28 mouse cellular contexts compared by ENCODE assay signal in the genomic region with DNA sequence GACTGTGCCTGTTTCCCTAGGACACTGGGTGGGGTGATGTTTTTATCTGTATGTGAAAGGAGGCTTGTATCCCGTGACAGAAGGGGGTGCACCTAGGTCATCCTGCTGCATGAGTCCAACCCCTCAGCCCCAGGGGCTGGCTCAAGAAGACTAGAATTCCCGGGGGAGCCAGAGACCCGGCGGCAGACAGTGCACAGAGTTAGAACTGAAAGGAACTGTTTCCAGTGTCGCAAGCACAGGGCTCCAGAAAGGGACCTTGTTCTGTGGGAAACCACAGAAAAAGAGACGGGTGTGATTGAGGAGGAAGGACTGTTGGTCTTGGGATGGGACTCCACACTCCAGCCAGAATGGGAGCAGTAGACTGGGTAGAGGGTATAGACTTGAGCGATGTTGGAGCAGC. TPM values are rescaled to one million over a fixed set of nuclear protein-coding genes. Genes with fewer than 3 reads are reported as not detected.
A peak's percentile ranks its signal among the peaks of the same experiment; 100 is the strongest.
DNase-seq lines count a peak whose midpoint lies in the region; ATAC-seq and TF ChIP-seq lines count a peak whose summit lies in the region.
"Had no signal": no experiment of that assay in that cellular context is flagged by ENCODE, and none has a peak within 500 bp of the region (broad histone marks: within the 10 kb centered on the region; RNA-seq: fewer than 3 reads in every experiment).

No protein-coding gene starts in this region.

- no peak for DNase-seq in hindbrain, embryonic 10.5 days (ENCODE audit: low spot score)
- no peak for DNase-seq in lung, adult 2 months
- no peak for DNase-seq in limb, embryonic 10.5 days (ENCODE audit: low spot score)
- DNase-seq in right cerebral cortex, postnatal 25 days: no peak
- DNase-seq in left cerebral cortex, postnatal 10 days (ENCODE audit: extremely low spot score in 1 of 2, low spot score in 2 of 2): no peak
- DNase-seq: adrenal gland, adult 8-10 months; B cell, adult 2 months; cerebellum, adult 18-20 months; cerebellum, postnatal 14 days; kidney, adult 11 months; layer of hippocampus, adult 9-11 months; right cerebral cortex, adult 18-20 months; thymus, adult 18-20 months; thymus, postnatal 4 days had no signal

- peaks cover 7% of the 10 kb centered on the region; the same call in 1 of the 2 replicates for H3K27me3 ChIP-seq in hindbrain, embryonic 10.5 days (ENCODE audit: insufficient read depth, poor library complexity, severe bottlenecking)
- H3K27me3 ChIP-seq in hindbrain, embryonic 12.5 days: peaks cover 7% of the 10 kb centered on the region; the same call in 1 of the 2 replicates
- H3K27me3 ChIP-seq in lung, embryonic 15.5 days: no peaks in the 10 kb centered on the region
- peaks cover 7% of the 10 kb centered on the region; the same call in 1 of the 2 replicates for H3K27me3 ChIP-seq in limb, embryonic 10.5 days (ENCODE audit: low read depth, poor library complexity, severe bottlenecking)
- H3K27me3 ChIP-seq: embryonic facial prominence, embryonic 12.5 days; forebrain, embryonic 12.5 days; limb, embryonic 15.5 days; liver, embryonic 15.5 days; stomach, embryonic 15.5 days had no signal

- ATAC-seq in hindbrain, embryonic 12.5 days (ENCODE audit: low FRiP score): no peak
- ATAC-seq in lung, embryonic 15.5 days (ENCODE audit: borderline replicate concordance, extremely low read depth, low FRiP score, low TSS enrichment): no peak; the same call in 1 of the 2 replicates
- ATAC-seq: activated CD4-positive, CD25-positive, alpha-beta regulatory T cell, adult 4 months had no signal

- no peaks in the 10 kb centered on the region for H3K9me3 ChIP-seq in hindbrain, embryonic 10.5 days
- no peaks in the 10 kb centered on the region for H3K9me3 ChIP-seq in hindbrain, embryonic 12.5 days (replicated peaks)
- H3K9me3 ChIP-seq in lung, embryonic 15.5 days: no peaks in the 10 kb centered on the region
- no peaks in the 10 kb centered on the region for H3K9me3 ChIP-seq in limb, embryonic 10.5 days (replicated peaks)
- H3K9me3 ChIP-seq: embryonic facial prominence, embryonic 12.5 days; forebrain, embryonic 12.5 days; heart, embryonic 10.5 days; limb, embryonic 15.5 days; liver, embryonic 15.5 days; neural tube, embryonic 15.5 days; stomach, embryonic 15.5 days had no signal

- no peak overlapping the region for H3K4me2 ChIP-seq in hindbrain, embryonic 12.5 days (replicated peaks)
- no peak overlapping the region for H3K4me2 ChIP-seq in lung, embryonic 15.5 days
- H3K4me2 ChIP-seq: embryonic facial prominence, embryonic 12.5 days; forebrain, embryonic 12.5 days; limb, embryonic 15.5 days; liver, embryonic 15.5 days; midbrain, embryonic 11.5 days; neural tube, embryonic 15.5 days; stomach, embryonic 15.5 days had no signal

- 74% methylated on average over 7 of the region's 7 CpGs for WGBS in hindbrain, embryonic 10.5 days
- 78% methylated on average over 7 of the region's 7 CpGs for WGBS in hindbrain, embryonic 12.5 days
- 60% methylated on average over 7 of the region's 7 CpGs for WGBS in lung, embryonic 15.5 days
- 61% methylated on average over 7 of the region's 7 CpGs for WGBS in lung, adult 2 months
- 88% methylated on average over 7 of the region's 7 CpGs for WGBS in limb, embryonic 10.5 days

- peaks cover 47% of the 10 kb centered on the region for H3K4me1 ChIP-seq in hindbrain, embryonic 10.5 days (replicated peaks)
- peaks cover 14% of the 10 kb centered on the region for H3K4me1 ChIP-seq in hindbrain, embryonic 12.5 days
- peaks cover 24% of the 10 kb centered on the region for H3K4me1 ChIP-seq in lung, embryonic 15.5 days
- H3K4me1 ChIP-seq in lung, adult 2 months (ENCODE audit: control insufficient read depth, insufficient read depth, low read length): peaks cover 7% of the 10 kb centered on the region; the same call in 1 of the 2 replicates
- peaks cover 73% of the 10 kb centered on the region for H3K4me1 ChIP-seq in limb, embryonic 10.5 days
- H3K4me1 ChIP-seq: liver, embryonic 15.5 days had no signal

- H3K9ac ChIP-seq in hindbrain, embryonic 12.5 days: no peak overlapping the region
- no peak overlapping the region for H3K9ac ChIP-seq in lung, embryonic 15.5 days
- H3K9ac ChIP-seq: embryonic facial prominence, embryonic 12.5 days; forebrain, embryonic 12.5 days; limb, embryonic 15.5 days; liver, embryonic 15.5 days; neural tube, embryonic 15.5 days; stomach, embryonic 15.5 days had no signal

- no peak for TF ChIP-seq POLR2A in lung, adult 2 months (IDR thresholded peaks at IDR 0.05; ENCODE audit: borderline replicate concordance, extremely low read depth, low read depth, low read length)

- 0 out of 2 replicates have a peak overlapping the region, but pooled peaks have one; percentile 16 for H3K27ac ChIP-seq in hindbrain, embryonic 10.5 days
- no peak overlapping the region for H3K27ac ChIP-seq in hindbrain, embryonic 12.5 days
- H3K27ac ChIP-seq in lung, embryonic 15.5 days: peak overlapping the region; percentile 43; the same call in 1 of the 2 replicates
- peak overlapping the region; percentile 32; the same call in 1 of the 2 replicates for H3K27ac ChIP-seq in limb, embryonic 10.5 days
- H3K27ac ChIP-seq: embryonic facial prominence, embryonic 12.5 days; forebrain, embryonic 12.5 days; heart, embryonic 10.5 days; limb, embryonic 15.5 days; liver, embryonic 15.5 days; neural tube, embryonic 15.5 days; stomach, embryonic 15.5 days had no signal

- H3K4me3 ChIP-seq in hindbrain, embryonic 10.5 days: no peak overlapping the region
- H3K4me3 ChIP-seq in hindbrain, embryonic 12.5 days: no peak overlapping the region
- no peak overlapping the region for H3K4me3 ChIP-seq in lung, embryonic 15.5 days
- no peak overlapping the region for H3K4me3 ChIP-seq in lung, adult 2 months (replicated peaks; ENCODE audit: extremely low read depth, low read depth, low read length)
- H3K4me3 ChIP-seq in limb, embryonic 10.5 days: no peak overlapping the region
- H3K4me3 ChIP-seq: embryonic facial prominence, embryonic 12.5 days; erythroblast, embryonic 14.5 days; forebrain, embryonic 12.5 days; heart, embryonic 10.5 days; limb, embryonic 15.5 days; liver, embryonic 15.5 days; neural tube, embryonic 15.5 days; stomach, embryonic 15.5 days had no signal

- H3K36me3 ChIP-seq in hindbrain, embryonic 10.5 days: peaks cover 25% of the 10 kb centered on the region
- 0 out of 2 replicates have a peak, but pooled peaks cover 4% of the 10 kb centered on the region for H3K36me3 ChIP-seq in hindbrain, embryonic 12.5 days
- H3K36me3 ChIP-seq in lung, embryonic 15.5 days: peaks cover 29% of the 10 kb centered on the region
- H3K36me3 ChIP-seq in limb, embryonic 10.5 days: peaks cover 57% of the 10 kb centered on the region
- H3K36me3 ChIP-seq: liver, embryonic 15.5 days; neural tube, embryonic 15.5 days; stomach, embryonic 15.5 days had no signal

- TF ChIP-seq CTCF in lung, adult 2 months (IDR thresholded peaks at IDR 0.05; ENCODE audit: insufficient read depth, low read length): no peak

- intact Hi-C loops in left cerebral cortex, postnatal 10 days (cut with DNase I): no loop called here

RNA-seq across cellular contexts. Expression of gene Atoh8, which starts 30.5 kb away (rescaled TPM):
- polyA plus RNA-seq in hindbrain, embryonic 10.5 days (2016; fragmentation: Nextera tagmentation; extraction: Ambion mirVana): 15.9 and 16.6 TPM in 2 replicates
- 12.4 and 13.7 TPM in 2 replicates for polyA plus RNA-seq in hindbrain, embryonic 12.5 days (2016; fragmentation: Nextera tagmentation; extraction: Ambion mirVana)
- polyA plus RNA-seq in lung, embryonic 15.5 days (2015; fragmentation: Nextera tagmentation; extraction: Ambion mirVana): 25.4 and 27.8 TPM in 2 replicates
- 26.4 and 26.7 TPM in 2 replicates for polyA plus RNA-seq in lung, adult 2 months (2012; rRNA removed)
- polyA plus RNA-seq in limb, embryonic 10.5 days (2016; fragmentation: Nextera tagmentation; extraction: Ambion mirVana): 24.9 and 28.0 TPM in 2 replicates
- 1 to 10 TPM; 1.1 to 1.7 TPM for total RNA-seq in left cerebral cortex, postnatal 10 days (2021)
- total RNA-seq: megakaryocyte progenitor cell, adult 5-6 weeks; MEL had no signal
- polyA plus RNA-seq: activated CD4-positive, CD25-positive, alpha-beta regulatory T cell, adult 4 months; erythroblast, embryonic 14.5 days had no signal
